Mouse (Mus musculus): ENCODE measurements around the gene Tead4. TPM values are rescaled to one million over a fixed set of nuclear protein-coding genes. Genes with fewer than 3 reads are reported as not detected.

Tead4 gene
- total RNA-seq, 2 experiments from 2014 or later = 1.2 to 1.6 TPM

DNA sequence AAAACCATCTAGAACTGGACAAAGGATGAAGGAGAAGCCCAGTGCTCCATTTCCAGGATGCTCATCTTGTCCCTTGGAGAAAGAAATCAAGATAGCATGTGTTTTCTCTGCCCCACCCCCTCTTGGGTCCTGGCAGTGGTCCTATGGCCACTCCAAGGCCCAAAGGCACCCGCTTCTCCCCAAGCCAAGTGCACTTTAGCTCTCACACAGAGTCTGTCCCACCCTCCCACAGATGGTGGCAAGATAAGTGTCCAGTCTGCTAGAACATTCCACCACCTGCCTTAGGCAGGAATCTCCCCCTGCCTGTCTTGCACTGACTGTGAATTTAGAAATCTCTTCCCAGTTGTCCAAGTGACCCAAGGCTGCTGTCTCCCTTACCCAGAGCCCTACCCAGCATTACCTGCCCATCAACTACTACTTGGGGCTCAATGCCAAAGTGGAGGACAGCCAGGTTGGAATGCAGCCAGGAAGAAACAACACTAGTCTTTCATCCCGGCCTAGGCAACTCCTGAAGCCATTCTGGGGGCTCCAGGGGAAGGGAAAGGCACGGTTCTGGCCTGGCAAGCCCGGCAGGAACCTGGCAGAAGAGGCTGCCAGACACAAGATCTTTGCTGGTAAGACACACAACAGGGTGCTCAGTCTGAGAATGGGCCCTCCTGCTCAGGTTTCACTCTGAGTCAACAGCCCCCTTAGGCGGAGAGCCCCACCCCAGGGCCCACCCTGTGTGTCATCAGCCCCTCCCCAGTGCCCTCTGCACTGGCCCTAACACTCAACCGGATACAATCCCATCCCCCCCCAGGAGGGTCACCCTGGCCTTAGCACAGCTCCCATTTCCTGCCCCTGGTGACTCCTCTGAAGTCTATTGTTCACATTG is 4.5 kb downstream of the Tead4 start:
- peak; percentile 79 for DNase-seq
- intact Hi-C loops (cut with DNase I) = no loop called here

DNA sequence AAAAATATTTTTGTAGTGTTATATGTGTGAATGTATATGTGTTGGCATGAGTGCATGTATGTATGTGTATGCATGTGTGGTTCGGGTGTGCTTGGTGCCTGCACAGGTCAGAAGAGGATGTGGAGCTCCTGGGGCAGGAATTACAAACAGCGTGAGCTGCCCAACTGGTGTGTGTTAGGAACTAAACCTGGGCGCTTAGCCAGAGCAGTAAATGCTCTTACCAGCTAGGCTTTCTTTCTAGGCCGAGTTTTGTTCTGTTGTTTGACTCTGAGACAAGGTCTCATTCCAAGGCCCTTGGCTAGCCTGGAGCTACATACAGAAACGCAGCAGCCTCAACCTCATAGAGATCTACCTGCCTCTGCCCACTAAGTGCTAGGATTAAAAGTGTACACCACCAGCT is 9.3 kb downstream of the Tead4 start:
- intact Hi-C loops (cut with DNase I) = no loop called here
- no peak for DNase-seq

- intact Hi-C loops (cut with DNase I) = no loop called here
Observed at GRCm38 (mm10) chr6:128288681-128289080, 11.9 kb downstream of the Tead4 start.

GRCm38 (mm10) chr6:128285792-128286430 is 14.7 kb downstream of the Tead4 start:
- intact Hi-C loops (cut with DNase I) = no loop called here
- DNase-seq = no peak

More at GRCm38 (mm10) chr6:128288681-128289080, 11.9 kb downstream of the Tead4 start:
- no peak for DNase-seq

- intact Hi-C loops (cut with DNase I) = no loop called here
- DNase-seq = no peak
Observed at GRCm38 (mm10) chr6:128282126-128282525, 18.5 kb downstream of the Tead4 start.

DNA sequence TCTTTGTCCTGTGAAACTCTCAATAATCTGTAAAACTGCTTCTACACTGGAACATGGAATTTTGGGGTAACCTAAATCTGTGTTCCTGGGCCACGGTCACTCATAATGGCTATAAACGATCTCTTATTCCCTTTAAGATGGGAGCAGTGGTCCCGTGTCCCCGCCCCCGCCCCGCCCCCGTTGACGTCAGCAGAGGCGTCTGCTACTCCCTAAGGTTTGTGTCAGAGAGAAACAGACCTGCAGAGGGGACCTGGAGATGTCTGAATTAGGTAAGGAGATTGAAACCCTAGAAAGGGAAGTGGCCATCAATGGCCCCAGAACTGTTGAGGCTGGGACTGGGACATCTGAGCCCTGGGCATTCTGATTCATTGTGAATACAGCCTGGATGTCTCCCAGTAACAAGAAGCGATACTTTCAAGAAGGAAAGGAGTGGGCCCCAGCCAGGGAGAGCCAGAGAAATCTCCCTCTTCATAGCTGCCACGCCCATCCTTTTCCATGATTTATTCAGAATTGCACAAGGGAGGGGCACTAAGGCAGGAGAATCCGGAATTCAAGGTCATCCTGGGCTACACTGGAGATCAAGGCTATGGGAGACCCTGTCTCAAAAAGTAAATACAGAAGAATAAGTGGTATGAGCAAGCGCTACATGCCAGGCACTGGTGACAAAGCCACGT is 20.0 kb downstream of the Tead4 start:
- DNase-seq = no peak
- intact Hi-C loops (cut with DNase I) = no loop called here

DNA sequence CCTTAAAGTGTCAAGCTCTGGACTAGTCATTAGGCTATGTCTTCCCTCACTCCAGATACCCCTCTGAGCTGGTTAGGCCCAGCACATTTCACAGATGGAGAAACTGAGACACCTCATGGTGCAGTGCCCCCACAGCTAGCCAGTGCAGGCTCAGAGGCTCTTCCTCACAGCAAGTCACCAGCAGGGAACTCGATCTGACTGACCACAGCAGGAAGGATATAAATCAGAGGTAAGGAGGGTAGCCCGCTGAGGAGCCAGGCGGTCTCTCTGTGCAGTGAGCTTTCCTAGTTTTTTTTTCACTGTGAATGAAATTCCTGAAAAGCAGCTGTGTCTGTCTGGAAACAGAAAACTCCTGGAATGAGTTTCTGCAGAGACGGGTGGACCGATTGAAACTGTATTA is 21.0 kb downstream of the Tead4 start:
- intact Hi-C loops (cut with DNase I) = no loop called here
- no peak for DNase-seq

DNA sequence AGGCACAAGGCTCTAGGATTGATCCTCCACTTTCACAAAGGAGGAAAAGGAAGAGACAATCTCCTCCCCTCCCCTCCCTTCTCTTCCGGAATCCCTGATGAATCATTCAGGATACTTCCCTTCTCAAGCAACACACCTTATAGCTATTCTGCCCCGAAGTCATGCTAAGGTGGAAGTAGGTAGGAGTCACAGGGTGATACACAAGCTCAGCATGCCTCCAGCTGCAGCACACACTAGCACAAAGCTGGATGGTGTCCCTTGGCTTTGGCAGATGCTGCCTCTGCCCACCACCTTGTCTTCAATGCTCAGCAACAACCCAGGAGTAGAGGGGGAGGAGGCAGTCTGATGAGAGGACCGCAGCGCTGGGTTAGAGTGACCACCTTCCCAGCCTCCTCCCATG is 21.5 kb downstream of the Tead4 start:
- intact Hi-C loops (cut with DNase I) = no loop called here

DNA sequence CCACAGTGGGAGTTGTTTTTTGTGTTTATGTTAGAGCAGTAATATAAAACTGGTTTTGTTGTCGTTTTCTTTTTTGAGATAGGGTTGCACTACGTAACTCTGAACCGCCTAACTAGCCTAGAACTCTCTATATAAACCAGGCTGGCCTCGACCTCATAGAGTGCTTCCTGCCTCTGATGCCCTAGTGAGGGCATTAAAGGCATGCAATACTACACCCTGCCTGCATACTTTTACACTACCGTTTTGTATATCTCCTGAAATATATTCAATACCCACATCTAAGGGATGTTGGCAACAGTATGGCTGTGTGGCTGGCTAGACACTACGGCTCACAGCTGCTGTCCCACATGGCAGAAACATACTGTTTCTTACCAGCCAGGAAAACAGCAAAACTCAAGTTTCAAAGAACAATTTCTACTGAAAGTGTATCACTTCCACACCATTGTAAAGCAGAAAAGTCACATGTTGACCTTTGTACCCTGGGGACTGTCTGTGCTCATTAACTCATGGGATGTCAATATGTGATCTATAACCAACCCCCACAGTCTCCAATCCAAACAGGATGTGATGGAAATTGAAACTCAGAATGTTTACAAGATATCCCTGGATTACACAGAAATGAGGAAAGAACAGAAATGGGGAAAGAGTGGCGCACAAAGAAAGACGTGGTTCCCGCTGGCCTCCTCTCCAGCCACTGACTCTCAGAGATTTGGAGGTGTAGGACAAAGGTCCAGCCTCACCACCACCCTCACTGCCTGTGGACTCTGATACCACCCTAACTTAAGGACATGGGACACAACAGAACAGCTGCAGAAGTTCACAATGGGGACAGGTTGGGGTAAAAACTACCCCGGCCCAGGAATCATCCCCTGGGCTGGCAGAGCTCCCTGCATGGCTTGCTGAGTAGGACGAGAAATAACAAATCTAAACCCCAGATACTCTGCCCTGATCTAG is 23.2 kb downstream of the Tead4 start:
- no peak for DNase-seq
- intact Hi-C loops (cut with DNase I) = no loop called here

More for the DNA sequence above, 21.5 kb downstream of the Tead4 start:
- no peak for DNase-seq

- DNase-seq = no peak
- intact Hi-C loops (cut with DNase I) = no loop called here
Observed at GRCm38 (mm10) chr6:128276349-128276748, 24.3 kb downstream of the Tead4 start.

GRCm38 (mm10) chr6:128275506-128276064 is 25.0 kb downstream of the Tead4 start:
- peak; percentile 41 for DNase-seq
- intact Hi-C loops (cut with DNase I) = no loop called here

DNA sequence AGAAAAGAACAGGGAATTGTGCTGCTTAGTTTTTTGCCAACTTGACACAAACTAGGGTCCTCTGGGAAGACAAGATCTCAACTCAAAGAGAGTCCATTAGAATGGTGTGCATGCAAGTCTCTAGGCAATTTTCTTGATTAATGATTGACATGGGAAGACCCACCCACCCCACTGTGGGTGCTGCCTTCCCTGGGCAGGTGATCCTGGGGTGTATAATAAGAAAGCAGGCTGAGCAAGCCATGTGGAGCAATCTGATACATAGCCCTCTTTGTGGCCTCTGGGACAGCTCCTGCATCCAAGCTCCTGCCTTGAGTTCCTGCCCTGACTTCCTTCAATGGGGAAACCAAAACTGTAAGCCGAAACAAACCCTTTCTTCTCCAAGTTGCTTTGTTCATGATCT is 27.1 kb downstream of the Tead4 start:
- DNase-seq = no peak
- intact Hi-C loops (cut with DNase I) = no loop called here

GRCm38 (mm10) chr6:128272754-128273153 is 27.9 kb downstream of the Tead4 start:
- no peak for DNase-seq
- intact Hi-C loops (cut with DNase I) = no loop called here

DNA sequence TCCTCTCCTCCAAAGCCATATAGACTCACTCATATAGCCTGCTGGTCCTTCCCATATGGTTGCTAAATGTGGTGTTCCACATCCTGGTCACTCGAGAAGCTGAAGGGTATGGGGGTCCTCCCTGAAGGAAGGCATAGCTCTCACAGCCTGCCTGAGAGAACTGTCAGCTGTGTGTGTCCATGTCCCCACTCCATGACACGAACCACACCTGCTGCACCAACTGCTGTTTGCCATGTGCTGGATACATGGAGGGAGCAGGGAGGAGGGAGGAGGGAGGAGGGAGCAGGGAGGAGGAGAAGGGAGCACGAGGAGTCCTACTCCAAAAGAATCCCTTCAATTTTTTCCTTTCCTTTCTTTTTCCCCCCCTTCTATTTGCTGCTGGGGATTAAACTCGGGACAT is 30.8 kb downstream of the Tead4 start:
- intact Hi-C loops (cut with DNase I) = no loop called here
- no peak for DNase-seq

DNA sequence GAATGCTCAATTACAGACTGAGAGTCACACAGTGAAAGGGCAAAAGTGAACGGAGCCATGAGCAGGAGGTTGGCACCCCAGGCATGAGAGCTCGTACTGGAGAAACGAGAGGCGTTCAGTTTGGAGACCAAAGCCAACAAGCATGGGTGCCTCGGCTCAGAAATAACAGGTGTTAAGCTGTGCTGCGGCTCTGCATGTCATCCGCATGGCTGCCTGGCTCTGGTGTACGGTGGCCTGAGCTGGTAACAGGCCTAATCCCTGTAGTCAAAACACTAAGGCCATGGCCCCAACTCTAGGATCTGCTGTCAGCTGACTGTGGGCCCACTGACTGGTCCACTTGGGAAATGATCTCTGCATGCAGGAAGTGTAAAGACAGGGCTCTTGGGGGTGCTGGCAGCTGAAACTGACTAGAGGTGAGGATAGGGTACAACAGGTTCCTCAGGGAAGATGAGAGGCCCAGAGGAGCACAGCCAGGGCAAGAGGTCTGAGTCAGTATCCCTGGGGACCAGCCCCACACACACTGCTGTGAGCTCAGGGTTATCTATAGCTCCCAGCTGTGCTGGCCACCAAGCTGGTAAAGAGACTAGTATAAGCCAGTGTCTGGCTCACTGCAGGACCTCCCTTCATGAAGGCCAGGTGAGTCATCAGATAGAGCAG is 35.6 kb downstream of the Tead4 start:
- peak; percentile 17 for DNase-seq
- intact Hi-C loops (cut with DNase I) = no loop called here

DNA sequence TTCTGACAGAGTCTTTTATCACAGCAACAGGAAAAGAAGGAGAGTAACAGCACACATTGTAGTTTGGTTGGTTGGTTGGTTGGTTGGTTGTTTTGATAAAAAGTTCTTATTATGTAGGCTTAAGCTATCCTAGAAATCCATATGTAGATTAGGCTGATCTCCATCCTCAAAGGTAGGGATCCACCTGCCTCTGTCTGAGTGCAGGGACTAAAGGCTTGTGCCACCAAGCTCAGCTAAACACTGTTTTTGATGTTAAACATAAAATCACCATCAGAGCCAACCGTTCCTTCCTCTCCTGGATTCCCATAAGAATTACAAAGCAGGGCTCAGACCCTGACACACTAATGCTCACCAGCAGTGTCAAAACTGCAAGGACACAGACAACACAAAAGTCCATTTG is 39.1 kb downstream of the Tead4 start:
- DNase-seq = no peak

GRCm38 (mm10) chr6:128259252-128259651 is 41.4 kb downstream of the Tead4 start:
- intact Hi-C loops (cut with DNase I) = no loop called here
- DNase-seq = peak; percentile 13

More for the DNA sequence above, 39.1 kb downstream of the Tead4 start:
- intact Hi-C loops (cut with DNase I) = no loop called here

DNA sequence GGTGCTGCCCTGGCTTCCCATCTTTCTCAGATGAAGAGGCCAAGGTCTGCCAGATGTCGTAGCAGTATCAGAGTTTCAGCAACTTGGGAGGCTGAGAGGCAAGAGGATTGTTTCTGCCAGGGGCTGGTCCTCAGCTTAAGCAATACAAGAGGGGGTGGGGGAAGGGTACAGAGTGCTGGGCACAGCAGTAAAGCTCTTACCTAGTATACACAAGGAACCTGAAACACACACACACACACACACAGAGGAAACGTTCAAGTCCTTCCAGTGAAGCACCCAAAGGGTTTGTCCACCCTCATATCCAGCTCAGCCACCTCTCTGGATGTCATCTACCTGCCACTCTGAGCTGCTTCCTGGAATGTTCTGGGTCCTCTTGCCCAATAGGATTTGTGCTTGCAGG is 44.7 kb downstream of the Tead4 start:
- intact Hi-C loops (cut with DNase I) = no loop called here
- DNase-seq = no peak

DNA sequence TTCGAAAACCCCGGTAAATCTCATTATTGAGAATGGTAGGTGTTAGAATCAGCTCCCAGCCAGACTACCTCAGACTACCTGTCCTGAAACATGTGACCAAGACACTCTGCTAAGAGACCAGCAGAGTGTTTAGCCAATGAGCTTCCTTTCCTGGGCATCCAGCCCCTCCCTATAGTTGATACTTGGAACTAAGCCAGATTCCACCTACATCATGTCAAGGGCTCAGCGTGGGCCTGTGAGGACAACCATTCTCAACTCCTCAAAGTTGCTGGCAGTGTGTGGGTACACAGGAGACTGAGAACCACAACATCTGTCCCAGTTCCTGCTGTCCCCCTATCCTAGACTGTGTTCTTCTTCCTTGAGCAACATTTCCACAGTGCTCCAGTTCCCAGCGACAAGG is 45.3 kb downstream of the Tead4 start:
- intact Hi-C loops (cut with DNase I) = no loop called here
- DNase-seq = no peak

GRCm38 (mm10) chr6:128254551-128254950 is 46.1 kb downstream of the Tead4 start:
- intact Hi-C loops (cut with DNase I) = no loop called here

More at GRCm38 (mm10) chr6:128254551-128254950, 46.1 kb downstream of the Tead4 start:
- no peak for DNase-seq

All from left cerebral cortex, postnatal 4 days (tissue).